Mouse (Mus musculus): ENCODE results near the gene Sema5a. TPM values are rescaled to one million over a fixed set of nuclear protein-coding genes. Genes with fewer than 3 reads are reported as not detected.
"Not testable (repeated sequence)": the region's sequence is repeated elsewhere in the genome, so short reads cannot be mapped to it uniquely, and the experiment has no call there.

Gene Sema5a
- polyA plus RNA-seq (2014; fragmentation: Nextera tagmentation; extraction: Ambion mirVana), result 24.6 and 24.9 TPM in 2 replicates

DNA sequence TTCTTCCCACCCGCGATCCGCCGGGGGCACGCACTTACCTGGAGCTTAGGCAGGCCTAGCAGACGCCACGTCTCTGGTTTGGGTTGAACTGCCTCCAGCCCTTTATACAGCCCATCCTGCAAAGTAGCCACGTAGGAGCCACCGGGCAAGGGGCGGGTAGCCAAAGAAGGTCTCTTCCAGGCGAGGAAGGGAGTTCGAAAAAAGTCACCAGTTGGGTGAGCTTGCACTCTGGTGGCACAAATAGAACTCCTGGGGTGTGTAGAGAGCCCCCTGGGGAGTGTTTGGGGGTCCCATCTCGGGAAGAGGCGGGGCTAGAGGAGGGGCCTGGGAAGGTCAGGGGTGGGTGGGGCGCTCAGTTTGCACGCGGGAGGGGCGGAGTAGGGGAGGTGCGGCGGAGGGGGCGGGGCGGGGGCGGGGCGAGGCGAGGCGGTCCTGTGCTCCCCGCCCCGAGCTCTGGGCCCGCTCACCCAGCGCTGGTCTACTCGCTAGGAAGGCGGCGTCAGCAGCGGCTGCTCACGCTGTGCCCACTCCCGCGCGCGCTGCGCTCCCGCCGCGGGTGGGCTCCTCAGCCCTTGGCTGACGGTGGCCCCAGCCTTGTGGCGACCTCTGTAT is at the start of gene Sema5a:
Sema5a (plus strand) TSS at position 467 of the 612 bp plus-strand sequence.
- Histone ChIP-seq H3K4me1 (ENCODE audit: control insufficient read depth, insufficient read depth, low read length) (no peaks in the 10 kb centered on the region), H3K4me2 (replicated peaks; ENCODE audit: low read depth, low read length) (peak within 1 kb of the TSS; percentile 83), H3K27me3 (ENCODE audit: control insufficient read depth, insufficient read depth, low read length) (no peaks in the 10 kb centered on the region), H3K9ac (replicated peaks; ENCODE audit: low read depth, low read length) (peak within 1 kb of the TSS; percentile 49), H3K4me3 (ENCODE audit: low read depth, low read length) (peak within 1 kb of the TSS; percentile 54), H3K27ac (ENCODE audit: low read length) (peak within 1 kb of the TSS; percentile 80), H3K36me3 (ENCODE audit: control insufficient read depth, insufficient read depth, low read length) (peaks cover 3% of the 10 kb centered on the region; the same call in 1 of the 2 replicates), H3K9me3 (ENCODE audit: control insufficient read depth, low read depth, low read length) (no peaks in the 10 kb centered on the region)
- ATAC-seq (ENCODE audit: insufficient number of reproducible peaks, insufficient read depth, low FRiP score, low read depth), result peak; percentile 94
- WGBS, result under 1% methylated on average over 30 of the region's 45 CpGs

DNA sequence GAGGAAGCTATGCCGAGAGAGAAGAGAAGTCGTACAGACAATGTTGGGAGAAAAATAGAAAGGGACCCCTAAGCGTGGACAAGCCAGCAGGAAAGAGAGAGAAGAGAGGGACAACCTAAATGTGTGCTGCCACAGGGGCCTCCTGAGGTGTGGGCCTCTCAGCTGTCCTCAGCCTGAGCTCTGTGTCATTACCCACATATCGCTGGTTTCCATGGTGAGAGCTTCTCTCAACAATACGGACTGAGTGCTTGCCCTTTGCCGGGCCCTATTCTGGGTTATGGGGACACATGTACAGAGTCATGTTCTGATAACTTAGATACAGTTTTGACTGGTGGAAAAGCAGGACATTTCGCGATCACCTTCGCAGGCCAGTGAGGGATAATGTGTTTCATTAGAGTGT is 46.5 kb upstream of the Sema5a start:
- no peak overlapping the region for H3K27ac ChIP-seq (ENCODE audit: low read length)
- no peaks in the 10 kb centered on the region for H3K36me3 ChIP-seq (ENCODE audit: control insufficient read depth, insufficient read depth, low read length)
- no peaks in the 10 kb centered on the region for H3K27me3 ChIP-seq (ENCODE audit: control insufficient read depth, insufficient read depth, low read length)
- WGBS, result 72% methylated on average over 9 of the region's 9 CpGs
- H3K9ac ChIP-seq (replicated peaks; ENCODE audit: low read depth, low read length), result no peak overlapping the region
- H3K4me2 ChIP-seq (replicated peaks; ENCODE audit: low read depth, low read length), result no peak overlapping the region
- ATAC-seq (ENCODE audit: insufficient number of reproducible peaks, insufficient read depth, low FRiP score, low read depth), result no peak
- peaks cover 4% of the 10 kb centered on the region; the same call in 1 of the 2 replicates for H3K4me1 ChIP-seq (ENCODE audit: control insufficient read depth, insufficient read depth, low read length)
- no peak overlapping the region for H3K4me3 ChIP-seq (ENCODE audit: low read depth, low read length)
- no peaks in the 10 kb centered on the region for H3K9me3 ChIP-seq (ENCODE audit: control insufficient read depth, low read depth, low read length)

DNA sequence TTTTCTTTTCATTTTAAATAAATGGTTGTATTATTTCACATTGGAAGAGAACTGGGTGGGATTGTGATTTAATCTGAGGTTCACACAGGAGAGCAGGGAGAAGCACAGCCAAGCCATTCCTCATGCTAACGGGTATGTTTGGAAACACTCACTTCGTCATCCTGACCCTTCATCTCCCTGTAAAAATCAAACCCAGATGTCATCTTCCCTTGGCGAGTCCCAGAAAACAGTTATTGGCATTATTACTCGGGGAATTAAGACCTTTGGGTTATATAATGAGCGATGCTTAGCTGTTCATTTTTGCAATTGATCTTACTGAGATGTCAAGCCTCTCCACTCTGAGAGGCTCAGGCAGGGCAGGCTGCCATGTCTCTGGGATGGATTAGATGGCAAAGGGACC is 46.0 kb upstream of the Sema5a start:
- no peaks in the 10 kb centered on the region for H3K27me3 ChIP-seq (ENCODE audit: control insufficient read depth, insufficient read depth, low read length)
- no peaks in the 10 kb centered on the region for H3K36me3 ChIP-seq (ENCODE audit: control insufficient read depth, insufficient read depth, low read length)
- peaks cover 4% of the 10 kb centered on the region; the same call in 1 of the 2 replicates for H3K4me1 ChIP-seq (ENCODE audit: control insufficient read depth, insufficient read depth, low read length)
- H3K4me2 ChIP-seq (replicated peaks; ENCODE audit: low read depth, low read length), result no peak overlapping the region
- no peak overlapping the region for H3K4me3 ChIP-seq (ENCODE audit: low read depth, low read length)
- ATAC-seq (ENCODE audit: insufficient number of reproducible peaks, insufficient read depth, low FRiP score, low read depth), result no peak
- H3K27ac ChIP-seq (ENCODE audit: low read length), result no peak overlapping the region
- no peaks in the 10 kb centered on the region for H3K9me3 ChIP-seq (ENCODE audit: control insufficient read depth, low read depth, low read length)
- WGBS, result 58% methylated on average over 5 of the region's 5 CpGs
- H3K9ac ChIP-seq (replicated peaks; ENCODE audit: low read depth, low read length), result no peak overlapping the region

DNA sequence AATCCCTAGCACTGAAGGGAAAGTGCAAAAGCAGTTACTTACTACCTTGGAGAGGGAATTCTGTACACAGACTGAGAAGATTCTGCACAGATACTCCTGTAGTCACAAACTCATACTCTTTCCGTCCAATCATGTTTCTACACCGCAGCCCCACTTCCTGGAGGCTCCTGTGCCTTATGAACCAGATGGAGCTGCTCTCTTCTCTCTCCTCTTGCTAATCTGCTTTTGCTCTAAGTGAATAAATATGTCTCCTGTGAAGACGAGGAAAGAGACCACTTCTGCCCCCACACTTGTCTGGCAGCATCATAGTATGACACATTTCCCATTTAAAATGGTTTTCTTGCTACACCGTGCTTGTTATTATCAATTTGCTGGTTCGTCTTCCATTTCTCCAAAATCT is 41.4 kb upstream of the Sema5a start:
- Histone ChIP-seq H3K4me2 (replicated peaks; ENCODE audit: low read depth, low read length) (no peak overlapping the region), H3K9me3 (ENCODE audit: control insufficient read depth, low read depth, low read length) (no peaks in the 10 kb centered on the region), H3K36me3 (ENCODE audit: control insufficient read depth, insufficient read depth, low read length) (no peaks in the 10 kb centered on the region), H3K9ac (replicated peaks; ENCODE audit: low read depth, low read length) (no peak overlapping the region), H3K27ac (ENCODE audit: low read length) (no peak overlapping the region), H3K4me1 (ENCODE audit: control insufficient read depth, insufficient read depth, low read length) (no peaks in the 10 kb centered on the region), H3K27me3 (ENCODE audit: control insufficient read depth, insufficient read depth, low read length) (no peaks in the 10 kb centered on the region), H3K4me3 (ENCODE audit: low read depth, low read length) (no peak overlapping the region)
- ATAC-seq (ENCODE audit: insufficient number of reproducible peaks, insufficient read depth, low FRiP score, low read depth), result no peak
- 77% methylated on average over 5 of the region's 5 CpGs for WGBS

DNA sequence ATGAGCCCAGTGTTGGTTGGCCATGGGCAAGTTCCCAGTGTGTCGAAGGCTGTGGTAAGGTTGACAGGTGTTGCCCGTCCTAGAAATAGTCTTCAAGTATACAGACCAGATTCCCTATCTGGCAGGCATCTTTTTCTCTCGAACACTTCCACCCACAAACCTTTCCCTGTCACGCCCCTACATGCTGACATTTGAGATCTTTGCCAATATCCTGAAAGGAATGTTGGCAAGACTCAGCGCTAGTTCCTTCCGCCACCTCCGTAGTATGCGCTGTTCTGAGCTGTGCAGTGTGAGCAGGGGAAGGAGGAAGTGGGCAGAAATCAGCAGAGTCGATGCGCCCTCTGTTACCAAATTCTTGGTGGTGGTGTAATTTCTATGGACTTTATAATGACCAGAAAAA is 39.7 kb upstream of the Sema5a start:
- WGBS, result 88% methylated on average over 10 of the region's 10 CpGs
- H3K4me2 ChIP-seq (replicated peaks; ENCODE audit: low read depth, low read length), result no peak overlapping the region
- H3K9me3 ChIP-seq (ENCODE audit: control insufficient read depth, low read depth, low read length), result no peaks in the 10 kb centered on the region
- H3K36me3 ChIP-seq (ENCODE audit: control insufficient read depth, insufficient read depth, low read length), result no peaks in the 10 kb centered on the region
- no peak overlapping the region for H3K27ac ChIP-seq (ENCODE audit: low read length)
- no peak overlapping the region for H3K4me3 ChIP-seq (ENCODE audit: low read depth, low read length)
- ATAC-seq (ENCODE audit: insufficient number of reproducible peaks, insufficient read depth, low FRiP score, low read depth), result no peak
- no peak overlapping the region for H3K9ac ChIP-seq (replicated peaks; ENCODE audit: low read depth, low read length)
- no peaks in the 10 kb centered on the region for H3K4me1 ChIP-seq (ENCODE audit: control insufficient read depth, insufficient read depth, low read length)
- H3K27me3 ChIP-seq (ENCODE audit: control insufficient read depth, insufficient read depth, low read length), result no peaks in the 10 kb centered on the region

DNA sequence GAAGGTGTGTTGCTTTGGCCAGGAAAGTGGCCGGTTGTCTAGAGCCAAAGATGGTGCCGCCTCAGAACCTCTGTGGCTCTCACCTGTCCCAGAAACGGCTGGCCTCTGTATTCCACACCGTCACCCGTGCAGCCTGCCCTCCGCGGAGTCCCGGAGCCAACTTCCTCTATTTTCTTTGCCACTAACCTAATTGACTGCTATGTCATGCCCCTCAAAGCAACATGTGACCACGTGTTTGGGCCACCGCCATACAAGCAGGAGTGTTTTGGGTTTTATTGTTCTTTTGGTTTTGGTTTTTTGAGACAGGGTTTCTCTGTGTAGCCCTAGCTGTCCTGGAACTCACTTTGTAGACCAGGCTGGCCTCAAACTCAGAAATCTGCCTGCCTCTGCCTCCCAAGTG is 29.9 kb upstream of the Sema5a start:
- ATAC-seq (ENCODE audit: insufficient number of reproducible peaks, insufficient read depth, low FRiP score, low read depth); H3K9me3 ChIP-seq (ENCODE audit: control insufficient read depth, low read depth, low read length); H3K4me3 ChIP-seq (ENCODE audit: low read depth, low read length); H3K9ac ChIP-seq (replicated peaks; ENCODE audit: low read depth, low read length); H3K36me3 ChIP-seq (ENCODE audit: control insufficient read depth, insufficient read depth, low read length); H3K4me1 ChIP-seq (ENCODE audit: control insufficient read depth, insufficient read depth, low read length); H3K4me2 ChIP-seq (replicated peaks; ENCODE audit: low read depth, low read length); H3K27me3 ChIP-seq (ENCODE audit: control insufficient read depth, insufficient read depth, low read length); H3K27ac ChIP-seq (ENCODE audit: low read length): not testable (repeated sequence)
- 90% methylated on average over 10 of the region's 10 CpGs for WGBS

DNA sequence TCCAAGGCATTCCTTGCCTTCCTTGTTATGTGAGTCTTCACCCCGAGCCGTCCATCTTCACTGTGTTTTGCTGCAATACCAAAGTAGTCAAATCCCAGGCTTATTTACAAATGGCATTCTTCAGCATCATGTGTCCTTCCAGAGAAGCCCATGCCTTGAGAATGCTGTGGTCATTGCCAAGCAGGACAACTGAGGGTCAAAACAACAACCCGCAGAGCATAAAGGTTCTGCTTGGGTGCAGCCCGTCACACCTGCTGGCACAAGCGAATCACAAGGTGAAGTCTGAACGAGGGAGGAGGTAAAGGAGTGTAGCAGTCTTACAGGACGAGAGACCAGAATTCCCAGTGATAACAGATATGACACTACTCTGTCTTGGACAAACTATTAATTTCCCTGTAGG is 21.6 kb upstream of the Sema5a start:
- Histone ChIP-seq H3K4me3 (ENCODE audit: low read depth, low read length) (no peak overlapping the region), H3K27me3 (ENCODE audit: control insufficient read depth, insufficient read depth, low read length) (no peaks in the 10 kb centered on the region), H3K36me3 (ENCODE audit: control insufficient read depth, insufficient read depth, low read length) (no peaks in the 10 kb centered on the region), H3K9me3 (ENCODE audit: control insufficient read depth, low read depth, low read length) (no peaks in the 10 kb centered on the region), H3K27ac (ENCODE audit: low read length) (no peak overlapping the region), H3K9ac (replicated peaks; ENCODE audit: low read depth, low read length) (no peak overlapping the region), H3K4me1 (ENCODE audit: control insufficient read depth, insufficient read depth, low read length) (no peaks in the 10 kb centered on the region), H3K4me2 (replicated peaks; ENCODE audit: low read depth, low read length) (no peak overlapping the region)
- ATAC-seq (ENCODE audit: insufficient number of reproducible peaks, insufficient read depth, low FRiP score, low read depth), result no peak
- 80% methylated on average over 7 of the region's 7 CpGs for WGBS

DNA sequence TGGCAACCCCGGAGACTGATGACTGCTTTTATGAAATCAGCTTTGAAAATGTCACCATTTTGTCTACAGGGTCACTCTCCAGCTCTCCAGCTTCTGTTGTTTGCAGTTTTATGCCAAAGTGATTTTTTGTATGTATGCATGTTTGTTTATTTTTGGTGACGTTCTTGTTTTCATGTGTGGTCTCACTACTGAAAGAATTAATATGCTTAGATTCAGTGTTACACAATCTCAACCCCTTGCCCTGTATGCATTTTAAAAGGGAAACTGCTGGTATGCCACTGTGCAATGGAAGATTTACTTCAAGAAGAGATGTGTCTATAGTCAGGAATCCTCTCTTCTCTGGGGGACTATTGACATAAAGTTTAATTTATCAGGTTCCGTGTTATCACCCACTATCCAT is 19.2 kb upstream of the Sema5a start:
- Histone ChIP-seq H3K4me3 (ENCODE audit: low read depth, low read length) (no peak overlapping the region), H3K9ac (replicated peaks; ENCODE audit: low read depth, low read length) (no peak overlapping the region), H3K9me3 (ENCODE audit: control insufficient read depth, low read depth, low read length) (no peaks in the 10 kb centered on the region), H3K4me2 (replicated peaks; ENCODE audit: low read depth, low read length) (no peak overlapping the region), H3K36me3 (ENCODE audit: control insufficient read depth, insufficient read depth, low read length) (no peaks in the 10 kb centered on the region), H3K4me1 (ENCODE audit: control insufficient read depth, insufficient read depth, low read length) (no peaks in the 10 kb centered on the region), H3K27me3 (ENCODE audit: control insufficient read depth, insufficient read depth, low read length) (no peaks in the 10 kb centered on the region), H3K27ac (ENCODE audit: low read length) (no peak overlapping the region)
- 78% methylated on average over 3 of the region's 3 CpGs for WGBS
- ATAC-seq (ENCODE audit: insufficient number of reproducible peaks, insufficient read depth, low FRiP score, low read depth), result no peak

DNA sequence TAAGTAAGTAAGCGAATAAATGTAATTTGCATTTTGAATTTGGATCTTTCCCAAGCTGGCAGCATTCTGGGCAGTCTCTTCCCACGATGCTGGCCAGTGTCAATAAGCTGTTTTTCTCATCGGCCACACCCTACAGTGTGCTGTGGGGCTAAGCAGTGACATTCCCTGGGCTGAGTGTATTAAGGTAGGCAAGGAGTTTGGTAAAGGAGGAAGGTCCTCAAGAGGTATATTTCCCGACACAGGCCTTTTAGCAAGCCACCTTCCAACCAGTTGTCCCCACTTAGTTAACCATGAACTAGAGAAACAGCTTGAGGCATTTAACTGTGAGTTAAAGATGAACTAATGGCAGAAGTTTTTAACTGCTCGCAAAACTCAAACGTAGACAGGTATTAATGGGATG is 18.2 kb upstream of the Sema5a start:
- H3K9me3 ChIP-seq (ENCODE audit: control insufficient read depth, low read depth, low read length), result no peaks in the 10 kb centered on the region
- no peak overlapping the region for H3K27ac ChIP-seq (ENCODE audit: low read length)
- 61% methylated on average over 6 of the region's 6 CpGs for WGBS
- no peak overlapping the region for H3K4me2 ChIP-seq (replicated peaks; ENCODE audit: low read depth, low read length)
- ATAC-seq (ENCODE audit: insufficient number of reproducible peaks, insufficient read depth, low FRiP score, low read depth), result no peak
- H3K4me1 ChIP-seq (ENCODE audit: control insufficient read depth, insufficient read depth, low read length), result no peaks in the 10 kb centered on the region
- H3K27me3 ChIP-seq (ENCODE audit: control insufficient read depth, insufficient read depth, low read length), result no peaks in the 10 kb centered on the region
- no peaks in the 10 kb centered on the region for H3K36me3 ChIP-seq (ENCODE audit: control insufficient read depth, insufficient read depth, low read length)
- H3K9ac ChIP-seq (replicated peaks; ENCODE audit: low read depth, low read length), result no peak overlapping the region
- no peak overlapping the region for H3K4me3 ChIP-seq (ENCODE audit: low read depth, low read length)
